9 mouse cellular contexts compared by ENCODE assay signal in the genomic region with DNA sequence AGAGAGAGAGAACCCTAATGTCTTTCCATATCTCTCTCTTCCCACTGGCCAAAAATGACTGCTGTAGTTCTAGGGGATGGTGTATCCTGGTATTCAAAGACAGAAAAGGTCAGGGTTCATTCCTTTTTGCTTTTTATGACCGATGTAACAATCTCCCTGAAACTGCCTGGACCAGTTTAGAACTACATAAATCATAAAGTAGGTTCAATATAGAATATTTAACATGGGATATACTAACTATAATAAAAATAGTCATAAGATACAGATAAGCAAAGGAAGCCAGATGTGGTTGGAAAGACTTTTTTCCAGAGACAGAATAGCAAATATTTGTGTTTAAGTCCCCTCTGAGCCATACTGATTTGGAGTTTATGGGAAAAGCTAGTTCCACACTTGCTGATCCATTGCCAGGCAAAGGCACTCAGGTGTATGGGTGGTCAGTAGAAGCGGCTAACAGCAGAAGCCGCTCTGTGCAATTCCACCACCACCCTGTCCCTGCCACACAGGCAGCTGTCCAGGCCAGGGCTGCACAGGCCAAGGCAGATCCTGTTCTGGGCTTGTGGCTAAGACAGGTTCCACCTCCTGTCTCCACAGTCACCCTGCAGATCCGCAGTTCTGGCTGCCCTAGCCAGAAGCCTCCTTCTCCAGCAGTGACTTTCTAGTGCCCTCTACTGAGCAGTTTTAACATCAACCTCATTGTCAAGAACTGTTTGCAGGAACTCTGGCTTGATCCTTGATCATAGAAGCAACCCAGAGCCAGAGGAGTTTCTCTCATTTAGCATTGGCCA. TPM values are rescaled to one million over a fixed set of nuclear protein-coding genes. Genes with fewer than 3 reads are reported as not detected.
DNase-seq lines count a peak whose midpoint lies in the region; ATAC-seq and TF ChIP-seq lines count a peak whose summit lies in the region.
"Had no signal": no experiment of that assay in that cellular context is flagged by ENCODE, and none has a peak within 500 bp of the region (broad histone marks: within the 10 kb centered on the region; RNA-seq: fewer than 3 reads in every experiment).

No protein-coding gene starts in this region.

- TF ChIP-seq POLR2A in cerebellum, adult 2 months (IDR thresholded peaks at IDR 0.05; ENCODE audit: borderline replicate concordance, insufficient read depth, low read length), result no peak

- peak overlapping the region; percentile 1 for H3K4me3 ChIP-seq in cerebellum, adult 2 months (replicated peaks; ENCODE audit: insufficient read depth, low read depth, low read length)
- no peak overlapping the region for H3K4me3 ChIP-seq in forebrain, postnatal 0 days (ENCODE audit: low read depth, low read length)
- no peak overlapping the region for H3K4me3 ChIP-seq in hindbrain, embryonic 10.5 days
- H3K4me3 ChIP-seq: liver, embryonic 15.5 days had no signal

- H3K4me2 ChIP-seq in forebrain, postnatal 0 days (ENCODE audit: low read depth), result no peak overlapping the region
- H3K4me2 ChIP-seq: liver, embryonic 15.5 days had no signal

- H3K4me1 ChIP-seq in cerebellum, adult 2 months (ENCODE audit: control insufficient read depth, insufficient read depth, low read length), result 0 out of 2 replicates have a peak, but pooled peaks cover 2% of the 10 kb centered on the region
- 0 out of 2 replicates have a peak, but pooled peaks cover 3% of the 10 kb centered on the region for H3K4me1 ChIP-seq in forebrain, postnatal 0 days (ENCODE audit: insufficient read depth)
- H3K4me1 ChIP-seq in hindbrain, embryonic 10.5 days (replicated peaks), result 0 out of 2 replicates have a peak, but pooled peaks cover 3% of the 10 kb centered on the region
- H3K4me1 ChIP-seq: liver, embryonic 15.5 days had no signal

- WGBS in cerebellum, adult 2 months, result 33% methylated on average over 4 of the region's 4 CpGs
- 44% methylated on average over 4 of the region's 4 CpGs for WGBS in forebrain, postnatal 0 days
- WGBS in hindbrain, embryonic 10.5 days, result 56% methylated on average over 4 of the region's 4 CpGs

- H3K27ac ChIP-seq in cerebellum, adult 2 months (ENCODE audit: insufficient read depth, low read length), result no peak overlapping the region
- H3K27ac ChIP-seq in forebrain, postnatal 0 days (ENCODE audit: low read depth, low read length), result no peak overlapping the region
- no peak overlapping the region; the same call in 1 of the 2 replicates for H3K27ac ChIP-seq in hindbrain, embryonic 10.5 days
- H3K27ac ChIP-seq: liver, embryonic 15.5 days had no signal

- ATAC-seq in forebrain, postnatal 0 days, result peak; percentile 91

- H3K36me3 ChIP-seq in forebrain, postnatal 0 days (ENCODE audit: insufficient read depth), result no peaks in the 10 kb centered on the region
- H3K36me3 ChIP-seq in hindbrain, embryonic 10.5 days, result no peaks in the 10 kb centered on the region
- H3K36me3 ChIP-seq: liver, embryonic 15.5 days had no signal

- DNase-seq in NIH3T3 (ENCODE audit: low read depth), result peak; percentile 20
- DNase-seq in cerebellum, adult 2 months, result peak; percentile 80 to 90
- DNase-seq in forebrain, postnatal 0 days, result peak; percentile 85
- peak; percentile 53 for DNase-seq in hindbrain, embryonic 10.5 days (ENCODE audit: low spot score)
- DNase-seq in layer of hippocampus, adult 9-10 months (ENCODE audit: low spot score), result peak; percentile 39
- peak; percentile 26 for DNase-seq in lung, postnatal 14 days
- peak; percentile 67 for DNase-seq in retina, postnatal 7 days (ENCODE audit: low read depth, low spot score)
- DNase-seq in B cell, adult 2 months, result no peak

- H3K27me3 ChIP-seq in cerebellum, adult 2 months (ENCODE audit: control insufficient read depth, insufficient read depth, low read length), result no peaks in the 10 kb centered on the region
- H3K27me3 ChIP-seq in forebrain, postnatal 0 days (ENCODE audit: insufficient read depth, low read length), result no peaks in the 10 kb centered on the region
- no peaks in the 10 kb centered on the region for H3K27me3 ChIP-seq in hindbrain, embryonic 10.5 days (ENCODE audit: insufficient read depth, poor library complexity, severe bottlenecking)
- H3K27me3 ChIP-seq: liver, embryonic 15.5 days had no signal

- no peak overlapping the region for H3K9ac ChIP-seq in forebrain, postnatal 0 days
- H3K9ac ChIP-seq: liver, embryonic 15.5 days had no signal

- no peaks in the 10 kb centered on the region for H3K9me3 ChIP-seq in forebrain, postnatal 0 days (ENCODE audit: low read length)
- H3K9me3 ChIP-seq in hindbrain, embryonic 10.5 days, result no peaks in the 10 kb centered on the region
- H3K9me3 ChIP-seq: liver, embryonic 15.5 days had no signal

- peak; percentile 92 for TF ChIP-seq CTCF in cerebellum, adult 2 months (IDR thresholded peaks at IDR 0.05; ENCODE audit: borderline replicate concordance, insufficient read depth, low read depth, low read length)
- TF ChIP-seq CTCF in forebrain, postnatal 0 days (IDR thresholded peaks at IDR 0.05; ENCODE audit: low read depth), result peak; percentile 93

RNA-seq across cellular contexts. Expression of a gene that starts 47.5 kb away (rescaled TPM):
- 17.0 and 18.3 TPM in 2 replicates for polyA plus RNA-seq in cerebellum, adult 2 months (2012; rRNA removed)
- total RNA-seq in forebrain, postnatal 0 days (2014; rRNA removed), result 21.4 and 24.8 TPM in 2 replicates
- 18.2 and 19.8 TPM in 2 replicates for polyA plus RNA-seq in forebrain, postnatal 0 days (2015; fragmentation: Nextera tagmentation; extraction: Ambion mirVana)
- polyA plus RNA-seq in hindbrain, embryonic 10.5 days (2016; fragmentation: Nextera tagmentation; extraction: Ambion mirVana), result 27.0 and 29.4 TPM in 2 replicates

Comparison
In these comparisons a context has a peak if more than half of its experiments do, and no peak if none do; other contexts are left out.
1. DNase-seq: peak in NIH3T3 (single experiment), cerebellum, adult 2 months (2 of 2), forebrain, postnatal 0 days (single experiment), hindbrain, embryonic 10.5 days (single experiment), layer of hippocampus, adult 9-10 months (single experiment), lung, postnatal 14 days (single experiment) and retina, postnatal 7 days (single experiment); none in B cell, adult 2 months (0 of 2).